Mouse (Mus musculus) kidney, postnatal 14 days (tissue): ENCODE measurements around the gene Hint2.

Experiments used
- DNase-seq: peaks from one replicate; pipeline ENCODE4 v3.0.0; 2022; ENCODE audit warnings: mixed read lengths

Hint2 gene

GRCm38 (mm10) chr4:43656339-43657109, at the start of gene Hint2:
TSS of gene Hint2 (minus strand) at chr4:43656466.
- DNase-seq: peak; percentile 97

- no peak for DNase-seq
Measured at GRCm38 (mm10) chr4:43705991-43706390, 49.7 kb upstream of the Hint2 start.

DNA sequence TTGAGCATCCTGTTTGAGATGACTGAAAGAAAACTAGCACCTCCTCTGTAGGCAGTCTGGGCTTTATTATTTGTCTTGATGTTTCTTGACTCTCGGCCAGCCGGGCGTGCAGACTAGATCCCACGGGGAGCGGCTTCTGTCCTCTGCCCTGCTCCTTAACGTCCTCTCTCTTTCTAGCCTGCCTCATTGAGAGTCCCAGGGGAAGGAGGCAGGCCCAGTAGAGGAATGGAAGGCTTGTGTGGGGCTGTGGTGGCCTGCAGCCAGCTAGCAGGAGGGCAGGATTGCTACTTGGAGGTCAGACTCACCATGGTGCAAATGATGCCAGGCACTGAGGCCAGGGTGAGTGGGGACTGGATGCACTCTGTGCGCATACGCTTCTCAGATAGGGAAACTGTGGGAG, 47.6 kb upstream of the Hint2 start:
- peak; percentile 76 for DNase-seq

DNA sequence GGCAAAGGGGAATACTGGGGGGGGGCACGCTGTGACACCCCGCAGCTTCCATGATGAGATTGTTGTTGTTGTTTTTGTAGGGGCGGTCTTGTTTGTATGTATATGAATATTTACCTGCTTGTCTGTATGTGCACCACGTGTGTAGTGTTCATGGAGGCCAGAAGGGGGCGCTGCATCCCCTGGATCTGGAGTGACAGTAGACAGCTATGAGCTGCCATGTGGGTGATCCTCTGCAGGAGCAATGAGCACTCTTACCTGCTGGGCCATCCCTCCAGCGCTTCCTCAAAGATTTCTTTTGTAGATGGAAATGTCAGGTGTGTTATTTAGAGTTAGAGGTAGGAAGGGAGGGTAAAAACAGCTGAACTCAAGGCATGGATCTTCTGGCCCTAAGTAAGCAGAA, 47.2 kb upstream of the Hint2 start:
- DNase-seq: no peak

- DNase-seq: no peak
Measured at GRCm38 (mm10) chr4:43700707-43701106, 44.4 kb upstream of the Hint2 start, which contains the start of gene Olfr70. TSS of gene Olfr70 (minus strand) at chr4:43700807.

DNA sequence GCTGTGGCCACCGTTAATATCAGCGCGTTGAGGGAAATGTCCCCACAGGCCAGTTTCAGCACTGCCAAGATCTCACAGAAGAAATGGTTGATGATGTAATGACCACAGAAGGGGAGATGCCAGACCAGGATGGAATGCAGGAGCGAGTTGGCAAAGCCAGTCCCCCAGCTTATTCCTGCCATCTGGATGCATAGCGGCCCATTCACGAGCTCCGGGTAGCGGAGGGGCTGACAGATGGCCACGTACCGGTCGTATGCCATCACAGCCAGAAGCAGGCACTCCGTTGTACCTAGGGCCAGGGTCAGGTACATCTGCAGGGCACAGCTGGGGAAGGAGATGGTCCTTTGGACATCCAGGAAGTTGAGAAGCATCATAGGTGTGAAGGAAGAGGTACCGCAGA, 40.3 kb upstream of the Hint2 start:
- no peak for DNase-seq

DNA sequence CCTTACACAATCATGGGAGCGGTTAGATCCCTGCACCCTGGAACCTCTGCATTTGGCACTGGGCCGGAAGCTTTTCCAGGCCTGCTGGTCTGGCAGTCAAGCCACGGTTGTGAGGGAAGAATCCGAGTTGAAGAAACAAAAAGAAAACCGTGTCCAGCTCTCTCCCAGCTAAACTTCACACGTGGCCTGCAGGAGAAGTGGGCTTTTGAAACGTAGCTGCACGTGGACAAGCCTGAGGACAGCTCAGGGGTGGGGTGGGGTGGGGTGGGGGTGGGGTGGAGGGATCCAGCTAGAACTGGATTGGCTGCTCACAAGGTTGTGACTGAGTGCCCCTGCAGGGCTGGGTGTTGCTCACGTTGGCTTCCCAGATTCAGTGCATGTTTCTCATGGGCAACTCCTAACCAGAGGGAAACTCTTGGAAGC, 39.0 kb upstream of the Hint2 start:
- DNase-seq: peak; percentile 56

- DNase-seq: no peak
Measured at GRCm38 (mm10) chr4:43694439-43695248, 38.4 kb upstream of the Hint2 start.

GRCm38 (mm10) chr4:43693806-43694241, 37.6 kb upstream of the Hint2 start:
- DNase-seq: no peak

- no peak for DNase-seq
Measured at GRCm38 (mm10) chr4:43691026-43691425, 34.8 kb upstream of the Hint2 start.

DNA sequence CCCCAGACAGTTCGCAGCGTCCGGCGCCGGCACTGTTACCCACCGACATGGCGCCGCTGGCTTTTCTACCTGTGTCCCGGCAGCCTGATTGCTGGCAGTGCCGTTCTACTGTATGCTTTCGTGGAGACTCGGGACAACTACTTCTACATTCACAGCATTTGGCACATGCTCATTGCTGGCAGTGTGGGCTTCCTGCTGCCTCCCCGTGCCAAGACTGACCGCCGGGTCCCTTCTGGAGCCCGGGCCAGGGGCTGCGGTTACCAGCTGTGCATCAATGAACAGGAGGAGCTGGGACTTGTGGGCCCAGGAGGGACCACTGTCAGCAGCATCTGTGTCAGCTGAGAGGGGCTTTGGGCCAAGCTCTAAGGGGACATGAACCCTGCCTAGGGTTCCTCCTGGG, 33.8 kb upstream of the Hint2 start:
- DNase-seq: no peak

- DNase-seq: peak; percentile 71
Measured at GRCm38 (mm10) chr4:43679416-43680043, 23.3 kb upstream of the Hint2 start.

- no peak for DNase-seq
Measured at GRCm38 (mm10) chr4:43678541-43678940, 22.3 kb upstream of the Hint2 start.

GRCm38 (mm10) chr4:43675608-43676007, 19.3 kb upstream of the Hint2 start:
- DNase-seq: no peak

GRCm38 (mm10) chr4:43674974-43675373, 18.7 kb upstream of the Hint2 start:
- DNase-seq: no peak

DNA sequence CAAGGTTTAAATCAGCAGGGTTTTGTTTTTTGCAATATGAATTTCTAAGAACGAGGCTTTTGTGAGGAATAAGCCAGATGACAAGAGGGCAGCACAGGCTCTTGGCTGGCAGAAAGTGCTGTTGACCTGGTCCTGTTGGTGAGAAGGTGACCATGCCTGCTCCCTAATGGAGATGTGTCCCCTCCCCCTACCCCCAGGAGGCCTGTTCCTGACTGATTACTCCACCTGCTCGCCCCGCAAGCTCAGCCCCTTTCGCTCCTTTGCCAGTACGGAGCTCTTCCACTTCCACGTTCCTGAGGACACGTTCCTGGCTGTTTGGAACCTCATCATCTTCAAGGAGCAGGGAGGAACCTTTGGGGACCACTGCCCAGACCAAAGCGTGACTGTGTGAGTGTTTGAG, 17.4 kb upstream of the Hint2 start:
- no peak for DNase-seq

GRCm38 (mm10) chr4:43672070-43672469, 15.8 kb upstream of the Hint2 start:
- DNase-seq: peak; percentile 91

DNA sequence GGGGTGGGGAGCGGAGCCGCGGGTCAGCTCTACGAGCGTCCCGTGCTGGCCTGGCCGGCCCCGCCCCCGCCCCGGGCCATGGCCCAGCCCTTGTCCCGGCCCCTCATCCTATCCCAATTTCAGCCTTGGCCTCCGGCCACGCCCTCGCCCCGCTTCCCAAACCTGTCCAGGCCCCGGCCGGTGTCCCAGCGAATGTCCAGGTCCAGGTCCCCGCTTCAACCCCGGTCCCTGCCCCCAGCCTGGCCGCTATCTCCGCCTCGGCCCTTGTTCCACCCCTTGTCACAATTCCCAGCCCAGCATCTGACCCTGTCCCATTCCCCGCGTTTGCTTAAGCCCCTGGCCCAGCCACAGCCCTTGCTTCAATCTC, 13.1 kb upstream of the Hint2 start:
- no peak for DNase-seq

GRCm38 (mm10) chr4:43668782-43669427, 12.6 kb upstream of the Hint2 start, which contains the start of the genes Tmem8b and Fam221b:
TSS of gene Tmem8b (plus strand) at chr4:43668971.
TSS of gene Fam221b (minus strand) at chr4:43669145.
- DNase-seq: peak; percentile 95

- DNase-seq: peak; percentile 40
Measured at GRCm38 (mm10) chr4:43666412-43666811, 10.1 kb upstream of the Hint2 start.

- DNase-seq: no peak
Measured at GRCm38 (mm10) chr4:43657146-43657545, 880 bp upstream of the Hint2 start.

GRCm38 (mm10) chr4:43655656-43656338, 469 bp downstream of the Hint2 start:
- DNase-seq: peak; percentile 60
